Mouse (Mus musculus): ENCODE data around the gene Zdhhc21. TPM values are rescaled to one million over a fixed set of nuclear protein-coding genes. Genes with fewer than 3 reads are reported as not detected.

The Zdhhc21 gene
- total RNA-seq, 4 experiments from 2014 or later: 44.0 to 53.3 (median 47.5) TPM

- no peak for DNase-seq (ENCODE audit: low spot score in 2 of 2)
Observed at GRCm38 (mm10) chr4:82864974-82865699, 5.4 kb upstream of the Zdhhc21 start.

GRCm38 (mm10) chr4:82863316-82863715 lies 3.6 kb upstream of the Zdhhc21 start:
- peak in 1 of 2 experiments; percentile 18 for DNase-seq (ENCODE audit: low spot score in 2 of 2)

GRCm38 (mm10) chr4:82861451-82861850 lies 1.7 kb upstream of the Zdhhc21 start:
- DNase-seq (ENCODE audit: low spot score in 2 of 2): no peak

- no peak for DNase-seq (ENCODE audit: low spot score in 2 of 2)
Observed at GRCm38 (mm10) chr4:82860566-82860965, 808 bp upstream of the Zdhhc21 start.

GRCm38 (mm10) chr4:82858431-82859010 lies 1.2 kb downstream of the Zdhhc21 start:
- DNase-seq (ENCODE audit: low spot score in 2 of 2): no peak

- no peak for DNase-seq (ENCODE audit: low spot score in 2 of 2)
Observed at GRCm38 (mm10) chr4:82856986-82857385, 2.8 kb downstream of the Zdhhc21 start.

- no peak for DNase-seq (ENCODE audit: low spot score in 2 of 2)
Observed at GRCm38 (mm10) chr4:82853809-82854208, 5.9 kb downstream of the Zdhhc21 start.

GRCm38 (mm10) chr4:82848552-82849234 lies 11.1 kb downstream of the Zdhhc21 start:
- DNase-seq (ENCODE audit: low spot score in 2 of 2): no peak

GRCm38 (mm10) chr4:82837526-82838240 lies 22.1 kb downstream of the Zdhhc21 start:
- no peak for DNase-seq (ENCODE audit: low spot score in 2 of 2)

GRCm38 (mm10) chr4:82831155-82831554 lies 28.6 kb downstream of the Zdhhc21 start:
- no peak for DNase-seq (ENCODE audit: low spot score in 2 of 2)

- DNase-seq (ENCODE audit: low spot score in 2 of 2): no peak
Observed at GRCm38 (mm10) chr4:82829429-82829828, 30.3 kb downstream of the Zdhhc21 start.

- DNase-seq (ENCODE audit: low spot score in 2 of 2): no peak
Observed at GRCm38 (mm10) chr4:82827001-82827400, 32.8 kb downstream of the Zdhhc21 start.

- DNase-seq (ENCODE audit: low spot score in 2 of 2): no peak
Observed at GRCm38 (mm10) chr4:82817833-82818232, 41.9 kb downstream of the Zdhhc21 start.

- DNase-seq (ENCODE audit: low spot score in 2 of 2): no peak
Observed at GRCm38 (mm10) chr4:82816351-82816750, 43.4 kb downstream of the Zdhhc21 start.

- DNase-seq (ENCODE audit: low spot score in 2 of 2): no peak
Observed at GRCm38 (mm10) chr4:82815296-82815695, 44.5 kb downstream of the Zdhhc21 start.

- DNase-seq (ENCODE audit: low spot score in 2 of 2): no peak
Observed at GRCm38 (mm10) chr4:82813356-82813755, 46.4 kb downstream of the Zdhhc21 start.

GRCm38 (mm10) chr4:82807811-82808210 lies 51.9 kb downstream of the Zdhhc21 start:
- DNase-seq (ENCODE audit: low spot score in 2 of 2): no peak

- peak; percentile 36 to 65 for DNase-seq (ENCODE audit: low spot score in 2 of 2)
Observed at GRCm38 (mm10) chr4:82806176-82806757, 53.5 kb downstream of the Zdhhc21 start.

GRCm38 (mm10) chr4:82804019-82804418 lies 55.7 kb downstream of the Zdhhc21 start:
- DNase-seq (ENCODE audit: low spot score in 2 of 2): no peak

GRCm38 (mm10) chr4:82793608-82794007 lies 66.2 kb downstream of the Zdhhc21 start:
- DNase-seq (ENCODE audit: low spot score in 2 of 2): no peak

- DNase-seq (ENCODE audit: low spot score in 2 of 2): no peak
Observed at GRCm38 (mm10) chr4:82792906-82793580, 66.7 kb downstream of the Zdhhc21 start.

Data from layer of hippocampus, adult 8-10 months (tissue).